Mouse (Mus musculus) heart, embryonic 10.5 days (tissue): Measurements from ENCODE around the gene Osgin1. TPM values are rescaled to one million over a fixed set of nuclear protein-coding genes. Genes with fewer than 3 reads are reported as not detected.

Experiments used
- polyA plus RNA-seq: library from polyadenylated mRNA; unstranded; fragments of >200 nt; fragmentation: Nextera tagmentation; extraction: Ambion mirVana; gene quantifications from 2 replicates; pipeline ENCODE4 v1.2.1, GENCODE M21; 2016

The Osgin1 gene
- polyA plus RNA-seq, 1 experiment from 2014 or later, result 2.7 TPM

Other genes starting within 250 kb of the Osgin1 start
- 250 and 267 TPM in 2 replicates for gene Hsbp1, start 89.6 kb upstream of the Osgin1 start, polyA plus RNA-seq
- gene Mlycd, start 39.2 kb upstream of the Osgin1 start, polyA plus RNA-seq, result 15.2 and 17.7 TPM in 2 replicates
- 1.9 and 3.4 TPM in 2 replicates for gene Necab2, start 12.6 kb downstream of the Osgin1 start, polyA plus RNA-seq
- gene Slc38a8, start 67.6 kb downstream of the Osgin1 start, polyA plus RNA-seq, result not detected in 2 replicates
- 86.9 and 98.4 TPM in 2 replicates for gene Mbtps1, start 124.6 kb downstream of the Osgin1 start, polyA plus RNA-seq
- gene Hsdl1, start 141.1 kb downstream of the Osgin1 start, polyA plus RNA-seq, result 35.3 and 47.9 TPM in 2 replicates
- gene Dnaaf1, start 141.1 kb downstream of the Osgin1 start, polyA plus RNA-seq, result 0.11 and 0.31 TPM in 2 replicates
- gene Taf1c, start 171.1 kb downstream of the Osgin1 start, polyA plus RNA-seq, result 9.9 and 11.2 TPM in 2 replicates
- 0.14 TPM in 1 of 2 replicates, not detected in the other for gene Adad2, start 178.6 kb downstream of the Osgin1 start, polyA plus RNA-seq
- not detected in 2 replicates for gene Kcng4, start 201.6 kb downstream of the Osgin1 start, polyA plus RNA-seq
- gene Wfdc1, start 232.2 kb downstream of the Osgin1 start, polyA plus RNA-seq, result 1.3 and 1.6 TPM in 2 replicates